Mouse (Mus musculus) macrophage (primary cell): ENCODE results near the gene Lrsam1. TPM values are rescaled to one million over a fixed set of nuclear protein-coding genes. Genes with fewer than 3 reads are reported as not detected.

Experiments
- H3K27ac ChIP-seq: fragments of 350-480 bp; formaldehyde crosslinking; 2 replicates; pipeline ENCODE4 v1.9.0; 2021
- H3K36me3 ChIP-seq: fragments of 350-480 bp; formaldehyde crosslinking; 2 replicates; pipeline ENCODE4 v1.9.0; 2021; ENCODE audit errors: inconsistent target
- H3K4me3 ChIP-seq: fragments of 350-480 bp; formaldehyde crosslinking; 2 replicates; pipeline ENCODE4 v1.9.0; 2021; ENCODE audit errors: inconsistent target
- H3K79me2 ChIP-seq: fragments of 350-480 bp; formaldehyde crosslinking; 2 replicates; pipeline ENCODE4 v1.9.0; 2021; ENCODE audit errors: inconsistent target
- WGBS: methylation state at CpG from one replicate; pipeline ENCODE4 v1.1.7; 2026; ENCODE audit warnings: inconsistent platforms; ENCODE audit not compliant: missing documents; 5-methylcytosine and 5-hydroxymethylcytosine counted together
- polyA plus RNA-seq: library from polyadenylated mRNA; stranded (reverse); fragments of 250-400 nt; gene quantifications from 3 replicates; pipeline ENCODE4 v1.2.4, GENCODE M21; 2018; ENCODE audit warnings: inconsistent platforms

Gene Lrsam1
- polyA plus RNA-seq, 1 experiment from 2014 or later, result 12.2 TPM

DNA sequence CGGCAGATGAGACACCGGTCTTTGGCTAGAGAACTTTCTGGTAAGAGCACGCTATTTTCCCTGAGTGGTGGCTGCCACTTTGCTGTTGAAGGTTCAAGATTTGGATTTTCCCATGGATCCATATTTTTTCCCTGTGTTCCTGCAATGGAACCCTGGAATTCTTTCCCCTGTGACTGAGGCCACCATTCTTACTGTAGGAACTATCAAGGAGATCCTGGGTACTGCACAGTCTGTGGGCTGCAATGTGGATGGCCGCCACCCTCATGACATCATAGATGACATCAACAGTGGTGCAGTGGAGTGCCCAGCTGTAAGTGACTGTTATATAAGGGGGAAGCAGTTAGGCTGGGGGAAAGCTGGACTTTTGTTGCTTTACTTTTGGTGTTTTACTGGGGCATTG, 2.1 kb upstream of the Lrsam1 start:
- Histone ChIP-seq H3K4me3 (peak overlapping the region; percentile 77; the same call in 1 of the 2 replicates), H3K36me3 (peaks cover 10% of the 10 kb centered on the region; the same call in 1 of the 2 replicates)

DNA sequence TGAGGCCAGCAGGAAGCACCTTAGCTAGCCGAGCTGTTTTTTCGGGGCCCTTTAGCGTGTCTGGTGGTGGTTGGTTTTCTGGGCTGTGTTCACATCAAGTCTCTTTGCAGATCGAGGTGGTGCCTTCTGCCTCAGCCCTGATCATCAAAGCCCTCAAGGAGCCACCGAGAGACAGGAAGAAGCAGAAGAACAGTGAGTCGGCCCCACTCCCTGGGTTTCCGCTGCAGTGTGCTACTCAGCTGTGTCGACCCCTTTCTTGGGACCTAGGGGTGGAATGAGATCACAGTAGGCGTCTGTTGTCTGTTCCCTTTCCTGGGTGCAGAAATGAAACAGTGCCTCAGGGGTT, 1.4 kb upstream of the Lrsam1 start:
- Histone ChIP-seq H3K79me2 (peaks cover 47% of the 10 kb centered on the region), H3K4me3 (peak overlapping the region; percentile 77), H3K27ac (peak overlapping the region; percentile 70), H3K36me3 (peaks cover 17% of the 10 kb centered on the region; the same call in 1 of the 2 replicates)
- 8% methylated on average over 9 of the region's 9 CpGs for WGBS

More for the DNA sequence above, 2.1 kb upstream of the Lrsam1 start:
- WGBS, result 69% methylated on average over 4 of the region's 4 CpGs
- H3K27ac ChIP-seq, result peak overlapping the region; percentile 70
- H3K79me2 ChIP-seq, result peaks cover 52% of the 10 kb centered on the region

DNA sequence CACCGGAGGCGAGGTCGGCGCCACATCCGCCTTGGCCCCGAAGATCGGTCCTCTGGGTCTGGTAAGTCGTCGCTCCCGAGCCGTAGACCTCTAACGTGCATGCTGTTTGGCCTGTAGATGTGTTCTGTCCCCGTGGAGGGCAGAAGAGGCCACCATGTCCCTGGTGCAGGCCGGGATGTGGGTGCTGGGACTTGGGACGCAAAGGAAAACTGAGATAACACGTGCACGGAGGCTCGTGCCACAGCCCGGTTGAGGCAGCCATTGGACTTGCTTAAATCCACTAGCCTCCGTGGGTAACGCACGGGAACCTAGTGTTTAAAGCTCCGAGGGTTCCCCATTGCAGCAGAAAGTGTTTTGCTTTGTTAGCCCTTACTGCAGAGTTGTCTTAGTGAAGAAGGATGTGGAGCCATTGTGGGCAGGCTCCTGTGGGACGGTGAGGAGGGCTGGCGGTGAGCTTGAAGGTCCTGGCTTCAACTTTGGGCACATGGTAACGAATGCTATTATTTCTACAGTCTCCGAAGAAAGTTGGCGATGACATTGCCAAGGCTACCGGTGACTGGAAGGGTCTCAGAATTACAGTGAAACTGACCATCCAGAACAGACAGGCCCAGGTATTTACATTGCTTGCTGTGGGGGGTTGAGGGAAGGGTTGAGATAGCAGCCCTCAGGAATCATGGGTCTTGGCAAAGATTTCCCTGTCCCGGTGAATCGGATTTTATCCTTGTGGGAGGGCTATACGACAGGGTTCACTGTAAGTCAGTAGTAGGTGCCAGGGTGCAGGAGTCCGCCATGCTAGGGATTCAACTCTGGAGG, 854 bp upstream of the Lrsam1 start:
- Histone ChIP-seq H3K4me3 (peak overlapping the region; percentile 77), H3K27ac (peak overlapping the region; percentile 70), H3K79me2 (peaks cover 41% of the 10 kb centered on the region), H3K36me3 (peaks cover 23% of the 10 kb centered on the region; the same call in 1 of the 2 replicates)
- 2% methylated on average over 31 of the region's 33 CpGs for WGBS

DNA sequence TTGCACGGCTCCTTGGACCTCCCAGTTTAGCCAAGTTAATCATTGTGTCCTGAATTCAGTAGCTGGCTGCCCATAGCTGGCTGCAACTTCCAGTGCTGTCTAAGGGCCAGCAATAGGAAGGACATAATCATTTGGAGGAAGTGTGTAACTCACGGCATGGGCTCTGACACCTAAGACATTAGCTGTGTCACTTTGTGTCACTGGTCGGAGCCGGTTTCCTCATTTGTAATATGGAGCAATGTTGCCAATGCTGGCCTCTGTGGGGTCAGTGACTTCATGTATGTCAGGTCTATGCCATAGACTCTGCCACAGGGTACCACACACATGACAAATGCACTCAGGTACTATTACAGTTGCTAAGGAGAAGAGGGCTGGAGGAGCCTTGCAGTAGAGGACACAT, 1.1 kb downstream of the Lrsam1 start:
- 50% methylated on average over 4 of the region's 4 CpGs for WGBS
- Histone ChIP-seq H3K4me3 (peak overlapping the region; percentile 74), H3K36me3 (peaks cover 43% of the 10 kb centered on the region), H3K27ac (peak overlapping the region; percentile 64), H3K79me2 (peaks cover 39% of the 10 kb centered on the region)

DNA sequence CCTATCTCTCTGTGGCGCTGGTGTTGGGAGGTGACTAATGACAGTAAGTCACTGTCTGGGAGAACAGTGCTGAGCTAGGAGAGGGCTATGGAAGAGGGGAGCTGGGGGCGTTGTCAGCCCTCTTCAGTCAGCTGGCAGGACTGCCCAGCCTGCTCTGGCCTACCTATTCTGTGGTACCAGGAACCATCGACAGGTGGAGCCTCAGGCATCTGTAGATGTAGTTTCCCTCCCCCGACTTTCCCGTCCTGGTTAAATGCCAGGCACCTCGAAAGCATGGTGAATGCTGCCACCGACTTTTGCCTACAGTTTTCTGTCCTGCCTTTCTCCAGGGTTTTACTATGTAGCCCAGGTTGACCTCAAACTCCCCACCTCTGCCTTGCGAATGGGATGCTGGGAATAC, 4.1 kb downstream of the Lrsam1 start:
- H3K36me3 ChIP-seq, result peaks cover 58% of the 10 kb centered on the region
- no peak overlapping the region for H3K4me3 ChIP-seq
- no peak overlapping the region for H3K27ac ChIP-seq
- WGBS, result 74% methylated on average over 8 of the region's 8 CpGs
- peaks cover 14% of the 10 kb centered on the region for H3K79me2 ChIP-seq

DNA sequence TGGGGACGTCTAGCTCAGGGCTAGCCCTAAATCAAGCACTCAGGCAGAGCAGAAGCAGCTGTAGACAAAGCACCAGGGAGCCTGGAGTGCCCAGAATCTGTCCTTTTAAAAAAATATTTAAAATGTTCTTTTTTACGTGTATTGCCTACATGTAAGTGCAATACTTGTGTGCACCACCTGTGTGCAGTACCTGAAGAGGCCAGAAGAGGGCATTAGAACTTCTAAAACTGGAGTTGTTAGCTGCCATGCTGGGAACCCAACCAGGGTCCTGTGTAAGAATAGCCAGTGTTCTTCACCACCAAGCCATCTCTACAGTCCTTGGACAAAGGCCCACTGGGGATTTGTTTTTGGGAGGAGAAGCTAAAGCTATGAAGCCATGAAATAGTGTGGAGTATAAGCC, 6.8 kb downstream of the Lrsam1 start:
- WGBS, result 100% methylated on average over 1 of the region's 2 CpGs
- H3K36me3 ChIP-seq, result peaks cover 58% of the 10 kb centered on the region
- no peak overlapping the region for H3K27ac ChIP-seq
- no peaks in the 10 kb centered on the region for H3K79me2 ChIP-seq
- H3K4me3 ChIP-seq, result no peak overlapping the region

DNA sequence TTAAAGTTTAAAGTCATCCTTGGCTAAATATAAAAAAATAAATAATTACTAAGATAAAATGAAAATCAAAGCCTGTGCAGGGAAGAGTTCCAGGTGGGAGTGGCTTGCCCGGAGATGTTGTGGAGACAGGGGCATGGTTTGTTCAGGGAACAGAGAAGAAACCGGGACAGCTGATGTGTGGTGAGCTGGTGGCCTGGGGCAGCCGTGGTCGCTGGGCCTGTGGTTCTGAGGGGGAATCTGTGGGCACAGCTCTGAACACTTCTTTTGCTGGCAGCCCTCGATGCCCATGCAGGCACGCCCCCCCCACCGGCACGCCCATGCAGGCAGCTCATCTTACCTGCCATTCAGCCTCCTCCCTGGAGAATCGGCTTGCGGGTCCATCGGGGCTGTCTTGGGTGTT, 14.0 kb downstream of the Lrsam1 start:
- Histone ChIP-seq H3K36me3 (peaks cover 54% of the 10 kb centered on the region; the same call in 1 of the 2 replicates), H3K79me2 (no peaks in the 10 kb centered on the region), H3K4me3 (no peak overlapping the region), H3K27ac (no peak overlapping the region)
- WGBS, result 78% methylated on average over 11 of the region's 11 CpGs

DNA sequence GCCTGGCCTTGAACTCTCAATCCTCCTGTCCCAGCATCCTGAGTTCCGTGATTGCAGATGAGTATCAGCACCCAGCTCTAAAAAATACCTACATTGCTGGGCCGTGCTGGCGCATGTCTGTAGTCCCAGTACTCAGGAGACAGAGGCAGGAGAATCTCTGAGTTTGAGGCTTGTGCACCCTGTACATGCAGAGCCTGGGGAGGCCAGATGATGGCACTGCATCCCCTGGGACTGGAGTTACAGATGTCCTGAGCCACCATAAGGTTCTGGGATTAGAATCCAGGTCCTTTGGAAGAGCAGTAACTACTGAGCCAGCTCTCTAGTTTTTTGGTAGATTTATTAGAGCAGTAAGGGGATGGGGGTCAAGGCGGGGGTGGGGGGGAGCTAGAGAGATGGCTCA, 20.9 kb downstream of the Lrsam1 start:
- Histone ChIP-seq H3K4me3 (no peak overlapping the region), H3K79me2 (no peaks in the 10 kb centered on the region), H3K36me3 (peaks cover 70% of the 10 kb centered on the region; the same call in 1 of the 2 replicates), H3K27ac (no peak overlapping the region)
- WGBS, result 97% methylated on average over 4 of the region's 4 CpGs

DNA sequence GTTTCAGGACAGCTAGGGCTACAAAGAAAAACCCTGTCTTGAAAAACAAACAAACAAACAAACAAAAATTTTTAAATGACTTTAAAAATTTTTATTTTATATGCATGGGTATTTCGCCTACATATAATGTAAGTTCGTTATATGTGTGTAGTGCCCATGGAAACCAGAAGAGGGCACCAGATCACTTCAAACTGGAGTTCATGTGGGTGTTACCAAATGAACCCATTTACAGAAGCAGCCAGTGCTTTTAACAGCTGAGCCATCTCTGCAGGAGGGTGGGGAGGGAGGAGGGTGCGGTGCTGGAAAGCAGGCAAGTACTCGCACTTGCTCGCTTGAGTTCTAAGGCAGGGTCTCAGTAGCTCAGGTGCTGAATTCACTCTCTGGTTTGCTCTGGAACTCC, 22.0 kb downstream of the Lrsam1 start:
- H3K36me3 ChIP-seq, result peaks cover 70% of the 10 kb centered on the region; the same call in 1 of the 2 replicates
- no peak overlapping the region for H3K4me3 ChIP-seq
- WGBS, result 88% methylated on average over 5 of the region's 5 CpGs
- no peak overlapping the region for H3K27ac ChIP-seq
- H3K79me2 ChIP-seq, result no peaks in the 10 kb centered on the region

DNA sequence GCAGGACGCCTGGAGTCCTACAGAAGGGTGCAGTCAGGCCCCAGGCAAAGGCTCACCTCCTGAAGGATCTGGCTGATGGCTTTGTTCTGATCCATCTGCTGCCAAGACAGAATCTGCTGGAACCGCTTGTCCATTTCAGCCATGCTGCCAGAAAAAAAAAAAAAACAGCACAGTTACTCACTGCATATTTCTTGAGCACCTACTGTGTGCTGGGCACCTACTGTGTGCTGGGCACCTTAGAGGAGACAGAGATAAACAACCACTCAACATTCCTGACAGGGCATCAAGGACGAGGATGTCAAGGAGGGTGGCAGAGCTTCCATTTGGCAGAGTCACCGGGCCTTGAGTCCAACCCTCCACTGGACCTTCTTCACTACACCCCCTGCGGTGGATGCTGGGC, 22.7 kb downstream of the Lrsam1 start:
- Histone ChIP-seq H3K4me3 (no peak overlapping the region), H3K27ac (no peak overlapping the region), H3K36me3 (peaks cover 70% of the 10 kb centered on the region; the same call in 1 of the 2 replicates), H3K79me2 (no peaks in the 10 kb centered on the region)
- 90% methylated on average over 5 of the region's 5 CpGs for WGBS

DNA sequence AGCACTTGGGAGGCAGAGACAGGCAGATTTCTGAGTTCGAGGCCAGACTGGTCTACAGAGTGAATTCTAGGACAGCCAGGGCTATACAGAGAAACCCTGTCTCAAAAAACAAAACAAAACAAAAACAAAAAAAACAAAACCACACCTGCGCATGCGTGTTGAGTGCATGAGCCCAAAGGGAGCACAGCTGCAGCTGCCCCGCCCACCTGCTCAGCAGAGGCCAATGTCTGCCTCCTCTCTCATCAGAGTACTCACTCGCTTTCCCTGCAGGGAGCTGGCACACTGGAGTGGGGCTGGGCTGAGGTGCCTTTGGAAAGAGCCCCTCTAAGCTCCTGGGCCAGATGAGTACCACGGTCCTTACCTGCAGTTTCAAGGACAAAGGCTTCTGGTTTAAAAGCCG, 29.7 kb downstream of the Lrsam1 start:
- peaks cover 65% of the 10 kb centered on the region; the same call in 1 of the 2 replicates for H3K36me3 ChIP-seq
- WGBS, result 46% methylated on average over 6 of the region's 7 CpGs
- H3K27ac ChIP-seq, result no peak overlapping the region
- H3K79me2 ChIP-seq, result no peaks in the 10 kb centered on the region
- no peak overlapping the region for H3K4me3 ChIP-seq

DNA sequence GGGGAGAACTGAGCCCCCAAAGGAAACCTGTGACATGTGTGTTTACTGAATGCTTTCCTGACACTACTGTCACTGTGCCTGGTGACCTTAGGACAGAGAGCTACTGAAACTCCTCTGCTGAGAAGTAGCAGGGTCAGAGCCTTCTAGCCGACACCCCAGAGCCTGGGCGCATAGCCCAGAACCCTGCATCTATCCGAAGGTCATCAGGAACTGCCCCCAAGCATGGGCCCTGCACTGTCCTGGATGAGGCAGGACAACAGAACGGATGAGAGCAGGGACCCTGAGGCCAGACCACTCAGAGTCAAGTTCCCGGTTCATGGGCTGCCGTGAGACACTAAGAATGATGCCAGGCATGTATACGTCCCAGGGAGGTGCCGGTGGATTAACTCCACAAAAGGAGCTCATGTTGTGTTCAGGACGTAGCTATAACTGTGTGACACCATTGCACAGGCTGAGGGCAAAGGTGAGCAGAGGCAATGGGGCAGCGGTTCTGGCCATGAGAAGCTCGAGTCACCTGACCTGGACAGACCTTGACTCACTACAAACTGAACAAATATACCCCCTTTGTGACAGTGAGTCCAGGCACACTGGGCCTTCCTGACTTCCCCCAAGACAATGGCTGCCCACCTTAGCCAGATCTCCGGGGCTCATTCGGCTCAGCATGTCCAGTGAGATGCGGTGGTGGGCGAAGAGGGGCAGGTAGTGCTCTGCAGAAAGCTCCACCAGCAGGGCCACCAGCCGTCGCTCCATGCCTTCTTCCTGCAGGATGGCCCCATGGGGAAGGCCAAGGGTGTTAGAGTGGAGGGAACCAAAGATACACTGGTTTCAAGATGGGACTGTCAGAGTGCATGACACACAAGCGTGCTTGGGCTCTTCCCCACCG, 32.2 kb downstream of the Lrsam1 start:
- Histone ChIP-seq H3K27ac (no peak overlapping the region), H3K79me2 (no peaks in the 10 kb centered on the region), H3K4me3 (no peak overlapping the region), H3K36me3 (peaks cover 56% of the 10 kb centered on the region; the same call in 1 of the 2 replicates)
- WGBS, result 96% methylated on average over 17 of the region's 19 CpGs

DNA sequence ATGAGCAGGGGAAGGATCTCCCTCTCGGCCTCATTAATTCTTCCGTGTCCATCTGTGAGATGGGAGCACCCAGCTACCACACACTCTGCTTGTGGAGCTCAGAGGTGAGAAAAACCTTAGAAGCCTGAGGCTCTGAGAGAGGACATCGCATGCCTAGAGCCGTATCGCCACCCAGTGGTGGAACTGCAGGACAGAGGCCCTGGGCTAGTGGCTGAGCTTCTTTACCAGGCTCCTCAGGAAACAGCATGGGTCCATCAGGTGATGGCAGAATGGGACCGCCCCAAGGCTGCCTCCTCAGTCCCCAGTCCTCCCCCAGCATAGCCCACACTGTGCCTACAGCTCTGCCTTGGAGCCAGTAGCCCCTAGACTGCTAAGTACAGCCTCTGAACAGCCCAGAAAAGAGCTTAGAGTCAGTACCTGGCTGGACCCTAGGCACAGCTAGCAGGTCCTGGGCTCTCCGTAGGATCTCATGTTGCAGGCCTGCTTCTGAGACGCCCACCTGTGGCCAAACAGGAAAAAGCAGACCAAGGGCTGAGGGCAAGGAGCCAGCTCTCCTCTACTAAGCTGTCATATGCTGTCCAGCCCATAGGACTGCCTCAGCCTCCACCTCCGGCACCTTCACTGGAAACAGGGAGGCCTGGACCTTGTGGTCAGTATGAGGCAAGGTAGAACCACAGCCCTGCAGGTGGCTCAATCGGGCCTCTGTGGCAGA, 33.0 kb downstream of the Lrsam1 start:
- H3K27ac ChIP-seq, result no peak overlapping the region
- no peak overlapping the region for H3K4me3 ChIP-seq
- H3K79me2 ChIP-seq, result no peaks in the 10 kb centered on the region
- WGBS, result 52% methylated on average over 10 of the region's 10 CpGs
- H3K36me3 ChIP-seq, result peaks cover 55% of the 10 kb centered on the region; the same call in 1 of the 2 replicates

DNA sequence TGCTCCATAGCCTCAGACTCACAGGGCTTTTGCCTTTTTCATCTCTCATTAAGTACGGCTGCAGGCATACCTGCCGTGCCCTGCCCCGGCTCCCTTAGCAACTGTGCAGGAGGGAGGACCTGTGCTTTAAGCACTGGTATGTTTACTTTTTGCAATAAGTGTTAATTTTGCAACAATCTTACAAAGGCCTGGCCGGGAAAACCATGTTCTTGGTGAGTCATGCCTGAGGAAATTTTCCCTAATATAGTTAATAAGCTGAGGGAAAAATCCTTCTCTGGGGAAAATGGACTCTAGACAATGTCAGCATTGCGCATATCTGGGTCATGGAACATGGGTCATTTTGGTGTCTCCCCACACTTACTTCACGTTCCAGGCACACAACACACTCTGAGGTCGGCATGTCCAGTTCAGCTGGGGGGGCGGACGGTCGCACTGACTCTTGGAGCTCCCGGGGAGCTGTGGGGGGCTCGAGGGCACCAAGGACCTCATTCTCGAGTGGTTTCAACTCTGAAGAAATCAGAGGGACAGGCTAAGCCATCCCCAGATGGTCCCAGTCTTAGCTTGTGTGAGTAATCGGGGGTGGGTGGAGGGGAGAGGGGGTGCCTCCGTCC, 33.7 kb downstream of the Lrsam1 start:
- H3K36me3 ChIP-seq, result peaks cover 55% of the 10 kb centered on the region; the same call in 1 of the 2 replicates
- no peak overlapping the region for H3K27ac ChIP-seq
- H3K79me2 ChIP-seq, result no peaks in the 10 kb centered on the region
- 89% methylated on average over 15 of the region's 15 CpGs for WGBS
- no peak overlapping the region for H3K4me3 ChIP-seq
